Mouse (Mus musculus) forebrain, embryonic 10.5 days (tissue): ENCODE results near the gene Olfr1299. TPM values are rescaled to one million over a fixed set of nuclear protein-coding genes. Genes with fewer than 3 reads are reported as not detected.

ENCODE experiments used
- DNase-seq: peaks from one replicate; pipeline ENCODE4 v3.0.0-alpha.2; 2017; ENCODE audit warnings: low spot score; ENCODE audit errors: extremely low spot score
- H3K27ac ChIP-seq: fragments of 300-500 bp; sonication (generic); 2 replicates; pipeline ENCODE4 v1.5.1; 2016; ENCODE audit warnings: mild to moderate bottlenecking
- H3K27me3 ChIP-seq: fragments of 300-500 bp; sonication (generic); 2 replicates; pipeline ENCODE4 v1.6.1; 2016; ENCODE audit warnings: mild to moderate bottlenecking; ENCODE audit not compliant: poor library complexity, severe bottlenecking
- H3K36me3 ChIP-seq: fragments of 300-500 bp; sonication (generic); replicated peaks from 2 replicates; pipeline ENCODE4 v1.6.1; 2016; ENCODE audit warnings: mild to moderate bottlenecking, moderate library complexity
- H3K4me1 ChIP-seq: fragments of 300-500 bp; sonication (generic); 2 replicates; pipeline ENCODE4 v1.6.1; 2016
- H3K4me3 ChIP-seq: fragments of 300-500 bp; sonication (generic); 2 replicates; pipeline ENCODE4 v1.5.1; 2016; ENCODE audit warnings: mild to moderate bottlenecking, moderate library complexity
- H3K9me3 ChIP-seq: fragments of 300-500 bp; sonication (generic); 2 replicates; pipeline ENCODE4 v1.6.1; 2016; ENCODE audit warnings: mild to moderate bottlenecking, moderate library complexity
- WGBS: fragments of 180-500 bp; shearing (Covaris S2); methylation state at CpG from one replicate; pipeline ENCODE4 v1.1.7; 2016; 5-methylcytosine and 5-hydroxymethylcytosine counted together
- polyA plus RNA-seq: library from polyadenylated mRNA; unstranded; fragments of >200 nt; fragmentation: Nextera tagmentation; extraction: Ambion mirVana; gene quantifications from 2 replicates; pipeline ENCODE4 v1.2.1, GENCODE M21; 2016

Gene Olfr1299
- polyA plus RNA-seq: not detected in 2 replicates

- no peak within 1 kb of the TSS for H3K27ac ChIP-seq
- H3K9me3 ChIP-seq: no peaks in the 10 kb centered on the region
- no peak for DNase-seq
- H3K4me1 ChIP-seq: no peaks in the 10 kb centered on the region
- H3K27me3 ChIP-seq: no peaks in the 10 kb centered on the region
- H3K4me3 ChIP-seq: no peak within 1 kb of the TSS
- no peaks in the 10 kb centered on the region for H3K36me3 ChIP-seq
- WGBS: 87% methylated on average over 4 of the region's 4 CpGs
Measured at GRCm38 (mm10) chr2:111661119-111661518, at the start of gene Olfr1299. Olfr1299 (plus strand) TSS chr2:111661419.

GRCm38 (mm10) chr2:111626397-111626796, 34.8 kb upstream of the Olfr1299 start, which contains the start of gene Olfr1297:
Olfr1297 (minus strand) TSS chr2:111626497.
- H3K9me3 ChIP-seq: no peaks in the 10 kb centered on the region
- no peaks in the 10 kb centered on the region for H3K36me3 ChIP-seq
- no peak within 1 kb of the TSS for H3K4me3 ChIP-seq
- DNase-seq: no peak
- no peaks in the 10 kb centered on the region for H3K27me3 ChIP-seq
- no peaks in the 10 kb centered on the region for H3K4me1 ChIP-seq
- no peak within 1 kb of the TSS for H3K27ac ChIP-seq
- 91% methylated on average over 1 of the region's 1 CpGs for WGBS

- Histone ChIP-seq H3K4me1 (no peaks in the 10 kb centered on the region), H3K9me3 (no peaks in the 10 kb centered on the region), H3K27ac (no peak within 1 kb of the TSS), H3K4me3 (no peak within 1 kb of the TSS), H3K36me3 (no peaks in the 10 kb centered on the region), H3K27me3 (no peaks in the 10 kb centered on the region)
- DNase-seq: no peak
- WGBS: 83% methylated on average over 1 of the region's 1 CpGs
Measured at GRCm38 (mm10) chr2:111649101-111649500, 12.1 kb upstream of the Olfr1299 start, which contains the start of gene Olfr1298. Olfr1298 (minus strand) TSS chr2:111649201.

Other genes with a start within 250 kb of the Olfr1299 start
- gene Olfr1286, start 238.3 kb upstream of the Olfr1299 start, polyA plus RNA-seq: not detected in 2 replicates
- not detected in 2 replicates for gene Olfr1287, start 212.3 kb upstream of the Olfr1299 start, polyA plus RNA-seq
- gene Olfr1288, start 187.3 kb upstream of the Olfr1299 start, polyA plus RNA-seq: not detected in 2 replicates
- gene Olfr1289, start 180.6 kb upstream of the Olfr1299 start, polyA plus RNA-seq: not detected in 2 replicates
- not detected in 2 replicates for gene Olfr1290, start 167.6 kb upstream of the Olfr1299 start, polyA plus RNA-seq
- gene Olfr1291-ps1, start 164.2 kb upstream of the Olfr1299 start, polyA plus RNA-seq: not detected in 2 replicates
- gene Olfr1293-ps, start 136.2 kb upstream of the Olfr1299 start, polyA plus RNA-seq: not detected in 2 replicates
- gene Olfr1294, start 121.1 kb upstream of the Olfr1299 start, polyA plus RNA-seq: not detected in 2 replicates
- not detected in 2 replicates for gene Olfr1295, start 91.7 kb upstream of the Olfr1299 start, polyA plus RNA-seq
- gene Olfr1297, start 34.9 kb upstream of the Olfr1299 start, polyA plus RNA-seq: not detected in 2 replicates
- not detected in 2 replicates for gene Olfr1298, start 12.2 kb upstream of the Olfr1299 start, polyA plus RNA-seq
- gene Olfr1301, start 89.6 kb downstream of the Olfr1299 start, polyA plus RNA-seq: not detected in 2 replicates
- gene Olfr1302, start 116.0 kb downstream of the Olfr1299 start, polyA plus RNA-seq: not detected in 2 replicates
- gene Olfr1303, start 158.9 kb downstream of the Olfr1299 start, polyA plus RNA-seq: not detected in 2 replicates
- not detected in 2 replicates for gene Olfr1305, start 215.7 kb downstream of the Olfr1299 start, polyA plus RNA-seq